Mouse (Mus musculus) heart, embryonic 14.5 days (tissue): Measurements from ENCODE around the gene Mgll. TPM values are rescaled to one million over a fixed set of nuclear protein-coding genes. Genes with fewer than 3 reads are reported as not detected.

ENCODE experiments used
- ATAC-seq: fragments of 200-750 bp; cut with Nextera tagmentation; 2 replicates; pipeline ENCODE4 v1.8.0; 2017; ENCODE audit warnings: low read depth, moderate TSS enrichment; ENCODE audit not compliant: insufficient number of reproducible peaks, insufficient read depth, low FRiP score
- H3K27ac ChIP-seq, 2 experiments: fragments of 200-500 bp in 1 of 2; fragments of 300-500 bp in 1 of 2; sonication (generic) in 1 of 2; replicated peaks in 1 of 2; 2 replicates each; pipeline ENCODE4 v1.5.1; 2012 to 2014; ENCODE audit warnings: low read depth in 2 of 2, low read length in 2 of 2, control low read depth in 1 of 2, mild to moderate bottlenecking in 1 of 2, mixed read lengths in 1 of 2; ENCODE audit not compliant: control insufficient read depth in 1 of 2, insufficient read depth in 1 of 2
- H3K27me3 ChIP-seq: fragments of 300-500 bp; sonication (generic); 2 replicates; pipeline ENCODE4 v1.6.1; 2014; ENCODE audit warnings: mild to moderate bottlenecking, low read length, control low read depth; ENCODE audit not compliant: control insufficient read depth, insufficient read depth
- H3K36me3 ChIP-seq: fragments of 300-500 bp; sonication (generic); 2 replicates; pipeline ENCODE4 v1.6.1; 2014; ENCODE audit warnings: mild to moderate bottlenecking, control low read depth, low read length, mixed read lengths; ENCODE audit not compliant: control insufficient read depth, insufficient read depth
- H3K4me1 ChIP-seq, 2 experiments: fragments of 200-500 bp in 1 of 2; fragments of 300-500 bp in 1 of 2; sonication (generic) in 1 of 2; 2 replicates each; pipeline ENCODE4 v1.6.1; 2012 to 2014; ENCODE audit warnings: low read length in 2 of 2, control low read depth in 1 of 2, mixed read lengths in 1 of 2; ENCODE audit not compliant: control insufficient read depth in 2 of 2, insufficient read depth in 2 of 2
- H3K4me2 ChIP-seq: fragments of 300-500 bp; sonication (generic); 2 replicates; pipeline ENCODE4 v1.6.1; 2014; ENCODE audit warnings: mild to moderate bottlenecking, low read length
- H3K4me3 ChIP-seq, 2 experiments: fragments of 200-500 bp in 1 of 2; fragments of 300-500 bp in 1 of 2; sonication (generic) in 1 of 2; 2 replicates each; pipeline ENCODE4 v1.5.1; 2012 to 2014; ENCODE audit warnings: low read length in 2 of 2, mild to moderate bottlenecking in 2 of 2, control low read depth in 1 of 2, low read depth in 1 of 2, moderate library complexity in 1 of 2; ENCODE audit not compliant: control insufficient read depth in 1 of 2, insufficient read depth in 1 of 2
- H3K9ac ChIP-seq: fragments of 300-500 bp; sonication (generic); 2 replicates; pipeline ENCODE4 v1.6.1; 2014; ENCODE audit warnings: mild to moderate bottlenecking, low read length
- H3K9me3 ChIP-seq: fragments of 300-500 bp; sonication (generic); 2 replicates; pipeline ENCODE4 v1.6.1; 2016; ENCODE audit warnings: low read length, control low read depth; ENCODE audit not compliant: control insufficient read depth
- WGBS: fragments of 180-500 bp; shearing (Covaris S2); extraction: QIAGEN DNeasy Blood & Tissue Kit; methylation state at CpG from one replicate; pipeline ENCODE4 v1.1.7; 2014; 5-methylcytosine and 5-hydroxymethylcytosine counted together
- polyA plus RNA-seq: library from polyadenylated mRNA; unstranded; fragments of >200 nt; fragmentation: Nextera tagmentation; extraction: Ambion mirVana; gene quantifications from 2 replicates; pipeline ENCODE4 v1.2.1, GENCODE M21; 2014

Mgll gene
- polyA plus RNA-seq, 1 experiment from 2014 or later: 28.7 TPM

GRCm38 (mm10) chr6:88820853-88821252 is 96.6 kb downstream of the Mgll start:
- H3K27ac ChIP-seq: no peak overlapping the region
- 38% methylated on average over 3 of the region's 3 CpGs for WGBS
- ATAC-seq: no peak

GRCm38 (mm10) chr6:88821294-88821693 is 97.1 kb downstream of the Mgll start:
- no peak overlapping the region for H3K4me3 ChIP-seq
- no peak for ATAC-seq
- no peaks in the 10 kb centered on the region for H3K36me3 ChIP-seq
- 0 out of 2 replicates have a peak, but pooled peaks cover 5% of the 10 kb centered on the region for H3K27me3 ChIP-seq
- WGBS: 94% methylated on average over 6 of the region's 6 CpGs
- no peak overlapping the region for H3K9ac ChIP-seq
- H3K4me1 ChIP-seq: peaks cover 5 to 9% of the 10 kb centered on the region in 2 experiments; a peak in 3 of 4 replicates
- no peaks in the 10 kb centered on the region for H3K9me3 ChIP-seq
- H3K27ac ChIP-seq: no peak overlapping the region
- H3K4me2 ChIP-seq: no peak overlapping the region

More at GRCm38 (mm10) chr6:88820853-88821252, 96.6 kb downstream of the Mgll start:
- Histone ChIP-seq H3K36me3 (no peaks in the 10 kb centered on the region), H3K4me2 (no peak overlapping the region), H3K9me3 (no peaks in the 10 kb centered on the region), H3K4me1 (peaks cover 5 to 9% of the 10 kb centered on the region in 2 experiments; a peak in 3 of 4 replicates), H3K9ac (no peak overlapping the region), H3K4me3 (no peak overlapping the region), H3K27me3 (0 out of 2 replicates have a peak, but pooled peaks cover 5% of the 10 kb centered on the region)

- no peak overlapping the region for H3K9ac ChIP-seq
- no peak overlapping the region for H3K4me2 ChIP-seq
- no peaks in the 10 kb centered on the region for H3K36me3 ChIP-seq
- H3K27ac ChIP-seq: no peak overlapping the region
- H3K9me3 ChIP-seq: no peaks in the 10 kb centered on the region
- H3K27me3 ChIP-seq: 0 out of 2 replicates have a peak, but pooled peaks cover 5% of the 10 kb centered on the region
- H3K4me1 ChIP-seq: peaks cover 5 to 11% of the 10 kb centered on the region in 2 experiments
- no peak overlapping the region for H3K4me3 ChIP-seq
- no peak for ATAC-seq
- WGBS: 52% methylated on average over 11 of the region's 11 CpGs
Observed at GRCm38 (mm10) chr6:88821901-88822300, 97.7 kb downstream of the Mgll start.

- WGBS: 51% methylated on average over 7 of the region's 7 CpGs
- no peak overlapping the region for H3K27ac ChIP-seq
- no peak overlapping the region for H3K9ac ChIP-seq
- 0 out of 2 replicates have a peak, but pooled peaks cover 5% of the 10 kb centered on the region for H3K27me3 ChIP-seq
- H3K36me3 ChIP-seq: no peaks in the 10 kb centered on the region
- no peak overlapping the region for H3K4me3 ChIP-seq
- H3K9me3 ChIP-seq: no peaks in the 10 kb centered on the region
- no peak for ATAC-seq
- H3K4me2 ChIP-seq: no peak overlapping the region
- H3K4me1 ChIP-seq: peaks cover 5 to 16% of the 10 kb centered on the region in 2 experiments
Observed at GRCm38 (mm10) chr6:88824183-88824582, 100.0 kb downstream of the Mgll start.

- Histone ChIP-seq H3K4me3 (no peak overlapping the region), H3K4me2 (no peak overlapping the region), H3K9ac (no peak overlapping the region), H3K9me3 (no peaks in the 10 kb centered on the region), H3K36me3 (no peaks in the 10 kb centered on the region), H3K4me1 (peaks cover 0 to 9% of the 10 kb centered on the region in 2 experiments; a peak in 3 of 4 replicates), H3K27me3 (0 out of 2 replicates have a peak, but pooled peaks cover 5% of the 10 kb centered on the region), H3K27ac (no peak overlapping the region)
- WGBS: 45% methylated on average over 3 of the region's 3 CpGs
- no peak for ATAC-seq
Observed at GRCm38 (mm10) chr6:88826088-88826487, 101.9 kb downstream of the Mgll start.

GRCm38 (mm10) chr6:88826545-88826944 is 102.3 kb downstream of the Mgll start:
- H3K4me1 ChIP-seq: peaks cover 0 to 8% of the 10 kb centered on the region in 2 experiments; a peak in 3 of 4 replicates
- 0 out of 2 replicates have a peak, but pooled peaks cover 5% of the 10 kb centered on the region for H3K27me3 ChIP-seq
- H3K4me2 ChIP-seq: no peak overlapping the region
- H3K9me3 ChIP-seq: no peaks in the 10 kb centered on the region
- WGBS: 25% methylated on average over 6 of the region's 6 CpGs
- 0 out of 4 replicates have a peak overlapping the region, but pooled peaks of 1 of the 2 experiments have one; percentile 24 for H3K27ac ChIP-seq
- no peak overlapping the region for H3K4me3 ChIP-seq
- no peak overlapping the region for H3K9ac ChIP-seq
- H3K36me3 ChIP-seq: no peaks in the 10 kb centered on the region
- peak; percentile 70 for ATAC-seq

- no peak for ATAC-seq
- 0 out of 2 replicates have a peak, but pooled peaks cover 5% of the 10 kb centered on the region for H3K27me3 ChIP-seq
- H3K9ac ChIP-seq: no peak overlapping the region
- 0 out of 4 replicates have a peak overlapping the region, but pooled peaks of 1 of the 2 experiments have one; percentile 24 for H3K27ac ChIP-seq
- no peaks in the 10 kb centered on the region for H3K36me3 ChIP-seq
- no peak overlapping the region for H3K4me2 ChIP-seq
- H3K4me1 ChIP-seq: peaks cover 0 to 8% of the 10 kb centered on the region in 2 experiments; a peak in 3 of 4 replicates
- WGBS: 55% methylated on average over 3 of the region's 3 CpGs
- H3K4me3 ChIP-seq: no peak overlapping the region
- no peaks in the 10 kb centered on the region for H3K9me3 ChIP-seq
Observed at GRCm38 (mm10) chr6:88826965-88827364, 102.8 kb downstream of the Mgll start.
